Mouse (Mus musculus): ENCODE data around the gene Lrp2. TPM values are rescaled to one million over a fixed set of nuclear protein-coding genes. Genes with fewer than 3 reads are reported as not detected.

The Lrp2 gene
- total RNA-seq (2021), result 1 to 10 TPM; 1.2 TPM

GRCm38 (mm10) chr2:69585886-69586398, at the start of gene Lrp2:
Gene Lrp2, minus strand, starts transcription at chr2:69586065.
- DNase-seq, result peak; percentile 35

GRCm38 (mm10) chr2:69635064-69635701, 49.3 kb upstream of the Lrp2 start:
- DNase-seq, result peak; percentile 60

- peak; percentile 13 for DNase-seq
These were observed 45.6 kb upstream of the Lrp2 start for GRCm38 (mm10) chr2:69631449-69631848.

- no peak for DNase-seq
These were observed 44.9 kb upstream of the Lrp2 start for GRCm38 (mm10) chr2:69630792-69631191.

- no peak for DNase-seq
These were observed 44.0 kb upstream of the Lrp2 start for GRCm38 (mm10) chr2:69629914-69630313.

GRCm38 (mm10) chr2:69629215-69629614, 43.4 kb upstream of the Lrp2 start:
- no peak for DNase-seq

GRCm38 (mm10) chr2:69619286-69619685, 33.4 kb upstream of the Lrp2 start:
- DNase-seq, result no peak

- DNase-seq, result no peak
These were observed 32.5 kb upstream of the Lrp2 start for GRCm38 (mm10) chr2:69618336-69618735.

GRCm38 (mm10) chr2:69613237-69613636, 27.4 kb upstream of the Lrp2 start:
- DNase-seq, result no peak

GRCm38 (mm10) chr2:69612716-69613115, 26.9 kb upstream of the Lrp2 start:
- DNase-seq, result no peak

- DNase-seq, result no peak
These were observed 26.4 kb upstream of the Lrp2 start for GRCm38 (mm10) chr2:69612237-69612636.

- DNase-seq, result no peak
These were observed 20.8 kb upstream of the Lrp2 start for GRCm38 (mm10) chr2:69606621-69607020.

- no peak for DNase-seq
These were observed 18.0 kb upstream of the Lrp2 start for GRCm38 (mm10) chr2:69603726-69604393.

GRCm38 (mm10) chr2:69593168-69593567, 7.3 kb upstream of the Lrp2 start:
- no peak for DNase-seq

- DNase-seq, result no peak
These were observed 6.7 kb upstream of the Lrp2 start for GRCm38 (mm10) chr2:69592536-69592935.

GRCm38 (mm10) chr2:69591966-69592505, 6.2 kb upstream of the Lrp2 start:
- DNase-seq, result no peak

GRCm38 (mm10) chr2:69590548-69590947, 4.7 kb upstream of the Lrp2 start:
- DNase-seq, result no peak

- no peak for DNase-seq
These were observed 2.0 kb upstream of the Lrp2 start for GRCm38 (mm10) chr2:69587896-69588295.

- no peak for DNase-seq
These were observed 1.2 kb upstream of the Lrp2 start for GRCm38 (mm10) chr2:69586821-69587728.

- DNase-seq, result peak; percentile 6
These were observed 527 bp downstream of the Lrp2 start for GRCm38 (mm10) chr2:69585191-69585885.

- DNase-seq, result no peak
These were observed 1.5 kb downstream of the Lrp2 start for GRCm38 (mm10) chr2:69584117-69584933.

Data from heart, postnatal 4 days (tissue).